Mouse (Mus musculus): ENCODE results near the gene Slc35b1. TPM values are rescaled to one million over a fixed set of nuclear protein-coding genes. Genes with fewer than 3 reads are reported as not detected.

The Slc35b1 gene
- total RNA-seq, 2 experiments from 2014 or later: 36.6 to 43.4 TPM

DNA sequence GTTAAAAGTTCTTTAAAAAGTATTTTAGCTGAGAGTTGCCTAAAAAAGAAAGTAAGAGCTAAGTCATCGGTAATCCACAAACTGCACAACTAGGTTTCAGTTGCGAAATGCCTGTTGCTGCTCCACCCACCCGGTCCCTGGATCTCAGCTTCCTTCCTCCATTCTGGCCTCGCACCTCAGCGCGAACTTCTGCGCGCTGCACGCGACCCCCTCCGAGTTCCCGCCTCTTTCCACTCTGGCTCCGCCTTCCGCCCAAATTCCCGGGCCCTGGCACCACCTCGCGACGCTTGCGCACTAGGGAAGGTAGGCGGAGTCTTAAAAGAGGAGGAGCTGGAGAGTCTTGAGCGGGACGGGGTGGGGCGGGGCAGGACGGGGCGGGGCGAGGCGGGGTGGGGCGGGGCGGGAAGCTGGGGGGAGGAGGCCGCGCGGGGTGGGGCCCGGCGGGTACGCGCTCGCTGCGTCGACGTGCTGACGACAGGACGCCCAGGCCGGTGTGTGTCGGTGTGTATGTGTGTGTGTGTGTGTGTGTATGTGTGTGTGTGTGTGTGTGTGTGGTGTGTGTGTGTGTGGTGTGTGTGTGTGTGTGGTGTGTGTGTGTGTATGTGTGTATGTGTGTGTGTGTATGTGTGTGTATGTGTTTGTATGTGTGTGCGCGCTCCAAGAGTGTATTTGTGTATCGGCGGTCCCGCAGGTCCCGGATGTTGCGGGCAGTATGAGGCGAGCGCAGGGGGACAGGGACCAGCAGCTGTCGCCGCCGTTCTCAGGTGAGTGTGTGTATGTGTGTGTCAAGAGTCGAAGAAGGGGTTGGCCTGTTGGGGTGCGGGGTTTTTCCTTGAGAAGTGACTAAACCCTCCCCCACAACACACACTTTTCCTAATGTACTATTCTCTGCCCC is 29.4 kb downstream of the Slc35b1 start, which contains the start of gene Spop:
Gene Spop (plus strand): TSS at position 440 of the 895 bp plus-strand sequence.
- intact Hi-C loops (cut with DNase I): no loop called here
- peak; percentile 88 for DNase-seq (ENCODE audit: low spot score)

DNA sequence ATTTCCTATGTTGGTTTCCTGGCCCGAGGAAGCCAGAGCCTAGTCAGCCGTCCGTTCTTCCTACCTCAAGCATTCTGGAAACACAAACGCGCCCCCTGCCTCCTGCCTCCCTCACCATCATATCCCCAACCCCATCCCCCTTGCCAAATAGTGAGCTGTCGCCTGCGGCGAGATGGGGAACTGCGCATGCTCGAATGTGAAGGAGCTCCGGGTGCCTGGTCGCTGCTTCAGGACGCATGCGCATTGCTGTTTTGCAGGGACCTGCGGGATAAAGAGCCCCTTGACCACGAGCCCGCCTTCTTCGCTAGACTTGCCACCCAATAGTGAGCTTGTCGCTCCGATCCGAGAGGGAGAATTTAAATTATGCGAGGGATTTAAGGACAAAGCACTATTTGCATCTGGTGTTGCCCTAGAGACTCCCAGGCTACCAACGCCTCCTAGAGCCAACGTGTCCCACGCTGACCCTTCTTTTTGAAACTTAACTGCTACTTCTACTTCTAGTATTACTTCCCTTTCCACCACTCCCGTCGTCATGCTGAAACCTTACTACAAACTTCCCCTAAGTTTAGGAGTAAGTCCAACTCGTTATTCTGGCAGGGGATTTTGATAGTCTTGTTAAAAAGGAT is 30.2 kb downstream of the Slc35b1 start:
- intact Hi-C loops (cut with DNase I): no loop called here
- peak; percentile 93 for DNase-seq (ENCODE audit: low spot score)

DNA sequence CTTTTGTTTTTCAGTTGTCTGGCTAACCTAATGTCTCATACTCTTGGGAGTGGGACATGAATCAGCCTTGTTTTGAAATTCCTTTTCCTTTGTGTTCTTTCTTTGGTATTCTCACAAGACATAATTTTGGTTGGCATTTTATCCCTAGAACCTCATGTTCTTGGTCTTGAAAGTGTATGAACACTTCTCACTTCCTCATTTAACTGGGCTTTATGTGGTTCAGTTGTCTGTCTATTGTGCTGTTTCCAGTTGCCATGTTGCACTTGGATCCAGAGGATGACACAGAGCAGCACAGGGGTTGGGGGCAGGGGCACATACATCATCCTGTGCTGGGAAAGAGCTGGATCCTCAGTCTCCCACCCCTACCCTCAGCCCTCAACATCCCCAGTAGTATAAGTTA is 31.4 kb downstream of the Slc35b1 start:
- no peak for DNase-seq (ENCODE audit: low spot score)
- intact Hi-C loops (cut with DNase I): no loop called here

DNA sequence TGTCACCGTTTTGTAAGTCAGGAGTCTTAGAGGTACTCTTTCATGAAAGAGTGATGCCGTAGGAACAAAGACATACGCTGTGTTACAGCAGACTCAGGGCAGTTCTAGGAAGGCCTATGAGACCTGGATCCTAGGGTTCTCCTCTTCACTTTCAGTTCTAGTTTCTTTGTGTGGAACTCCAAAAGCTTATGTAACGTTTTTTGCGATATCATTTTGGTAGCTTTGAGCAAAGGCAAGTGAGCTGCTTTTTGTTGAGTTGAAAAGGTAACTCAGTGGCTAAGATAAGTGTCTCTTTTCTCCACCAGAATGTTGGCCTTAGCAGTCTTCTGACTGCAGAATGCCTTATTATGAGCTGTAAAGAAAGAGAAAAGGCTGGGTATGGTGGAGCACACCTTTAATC is 32.8 kb downstream of the Slc35b1 start:
- DNase-seq (ENCODE audit: low spot score): no peak
- intact Hi-C loops (cut with DNase I): no loop called here

DNA sequence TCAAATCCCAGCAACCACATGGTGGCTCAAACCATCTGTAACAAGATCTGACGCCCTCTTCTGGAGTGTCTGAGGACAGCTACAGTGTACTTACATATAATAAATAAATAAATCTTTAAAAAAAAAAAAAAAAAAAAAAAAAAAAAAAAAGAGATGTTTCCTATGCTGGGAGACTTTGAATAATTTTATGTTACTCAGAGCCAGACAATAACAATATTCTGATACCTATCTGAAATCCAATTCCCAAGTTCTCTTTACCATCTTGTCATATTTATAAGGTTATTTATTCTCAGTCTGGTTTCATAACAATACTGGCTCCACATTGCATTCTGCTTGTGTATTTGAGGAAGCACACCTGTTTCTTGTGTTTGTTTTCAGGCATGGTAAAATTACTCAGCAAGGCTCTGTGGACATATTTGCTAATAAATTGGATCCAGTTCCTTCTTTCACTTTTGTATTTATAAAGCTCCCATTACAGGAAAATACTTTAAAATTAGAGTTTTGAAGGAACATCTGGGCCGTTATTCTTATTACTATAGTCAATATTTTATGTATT is 36.5 kb downstream of the Slc35b1 start:
- intact Hi-C loops (cut with DNase I): no loop called here
- no peak for DNase-seq (ENCODE audit: low spot score)

DNA sequence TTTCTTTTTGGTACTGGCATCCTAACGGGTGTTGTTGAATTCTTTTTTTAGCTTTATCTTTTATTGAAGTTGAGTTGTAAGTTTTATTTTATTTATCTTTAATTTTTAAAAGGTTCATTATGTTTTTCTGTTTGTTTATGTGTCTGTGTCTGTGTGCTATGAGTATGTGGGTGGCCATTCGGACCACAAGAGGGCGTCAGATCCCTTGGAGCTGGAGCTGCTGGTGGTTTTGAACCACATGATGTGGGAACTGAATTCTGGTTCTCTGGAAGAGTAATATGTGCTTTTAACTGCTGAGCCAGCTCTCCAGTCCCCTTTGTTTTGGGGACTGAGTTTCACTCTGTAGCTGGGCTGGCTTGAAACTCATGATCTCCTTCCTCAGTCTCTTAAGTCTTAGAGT is 39.0 kb downstream of the Slc35b1 start:
- DNase-seq (ENCODE audit: low spot score): no peak
- intact Hi-C loops (cut with DNase I): no loop called here

DNA sequence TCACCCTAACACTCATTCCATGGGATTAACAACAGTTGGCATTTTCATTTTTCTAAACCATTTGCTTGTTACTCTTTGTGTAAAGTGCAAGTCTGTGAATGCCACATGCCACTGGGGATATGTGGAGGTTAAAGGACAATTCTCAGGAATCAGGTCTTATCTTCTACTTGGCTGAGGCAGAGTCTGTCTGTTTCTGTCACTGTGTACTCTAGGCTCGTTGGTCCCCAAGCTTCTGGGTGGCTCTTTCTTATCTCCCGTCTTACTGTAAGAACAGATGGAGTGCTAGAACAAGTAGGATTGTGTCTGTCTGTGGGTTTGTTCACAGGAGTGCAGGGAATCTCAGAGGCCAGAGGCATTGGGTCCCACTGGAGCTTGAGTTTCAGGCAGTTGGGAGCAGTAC is 46.9 kb downstream of the Slc35b1 start:
- intact Hi-C loops (cut with DNase I): no loop called here

DNA sequence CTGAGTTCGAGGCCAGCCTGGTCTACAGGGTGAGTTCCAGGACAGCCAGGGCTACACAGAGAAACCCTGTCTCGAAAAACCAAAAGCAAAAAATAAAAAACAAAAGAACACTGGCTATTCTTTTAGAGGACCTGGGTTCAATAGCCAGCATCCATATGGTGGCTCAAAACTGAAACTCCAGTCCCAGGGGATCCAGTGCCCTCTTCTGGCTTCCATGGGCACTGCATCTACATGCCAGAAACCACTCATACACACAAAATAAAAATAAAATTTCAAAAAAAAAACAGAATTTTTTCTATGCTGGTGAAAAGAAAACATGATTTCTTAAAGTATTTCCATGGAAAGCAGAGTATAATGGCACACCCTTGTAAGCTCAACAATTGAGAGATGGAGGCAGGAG is 47.7 kb downstream of the Slc35b1 start:
- DNase-seq (ENCODE audit: low spot score): no peak

More for the DNA sequence above, 46.9 kb downstream of the Slc35b1 start:
- DNase-seq (ENCODE audit: low spot score): no peak

More for the DNA sequence above, 47.7 kb downstream of the Slc35b1 start:
- intact Hi-C loops (cut with DNase I): loop anchor here (2.0 kb wide), 1 partner anchor 33 kb away; no protein-coding TSS in a partner anchor

Other genes with a start within 250 kb of the Slc35b1 start
- under 1 TPM in 1 of 2 experiments, not detected in 1; 0.11 TPM for gene Dlx4, start 238.4 kb upstream of the Slc35b1 start, total RNA-seq (2021)
- gene Tac4, start 123.2 kb upstream of the Slc35b1 start, total RNA-seq (2021): not detected
- gene Kat7, start 74.4 kb upstream of the Slc35b1 start, total RNA-seq (2021): 10 to 100 TPM; 26.9 to 28.5 TPM
- 1 to 10 TPM; 7.8 to 8.8 TPM for gene Fam117a, start 47.7 kb upstream of the Slc35b1 start, total RNA-seq (2021)
- 100 to 1,000 TPM; 180 to 195 TPM for gene Spop, start 29.4 kb downstream of the Slc35b1 start, total RNA-seq (2021)
- under 1 TPM; 0.62 to 0.64 TPM for gene Nxph3, start 129.9 kb downstream of the Slc35b1 start, total RNA-seq (2021)
- gene Ngfr, start 203.0 kb downstream of the Slc35b1 start, total RNA-seq (2021): under 1 TPM; 0.44 to 0.70 TPM